ENCODE assay signal across 10 mouse cellular contexts in genomic region chr15:103015009-103015399, GRCm38 (mm10). TPM values are rescaled to one million over a fixed set of nuclear protein-coding genes. Genes with fewer than 3 reads are reported as not detected.
DNase-seq lines count a peak whose midpoint lies in the region; ATAC-seq lines count a peak whose summit lies in the region.
"Had no signal": no experiment of that assay in that cellular context is flagged by ENCODE, and none has a peak within 500 bp of the region (broad histone marks: within the 10 kb centered on the region; RNA-seq: fewer than 3 reads in every experiment).

No protein-coding gene starts in this region.

- peak overlapping the region; percentile 74 for H3K9ac ChIP-seq in hindbrain, embryonic 11.5 days (ENCODE audit: low read depth, low read length)
- no peak overlapping the region for H3K9ac ChIP-seq in liver, embryonic 13.5 days
- H3K9ac ChIP-seq: liver, embryonic 14.5 days had no signal

- ATAC-seq in hindbrain, embryonic 11.5 days (ENCODE audit: low FRiP score): peak; percentile 8; the same call in 1 of the 2 replicates
- ATAC-seq in liver, embryonic 13.5 days (ENCODE audit: low read depth): no peak

- H3K4me1 ChIP-seq in hindbrain, embryonic 11.5 days (replicated peaks; ENCODE audit: control insufficient read depth, insufficient read depth, low read length): peaks cover 2% of the 10 kb centered on the region; the same call in 1 of the 2 replicates
- no peaks in the 10 kb centered on the region for H3K4me1 ChIP-seq in liver, embryonic 13.5 days (replicated peaks)

- WGBS in hindbrain, embryonic 11.5 days: under 1% methylated on average over 28 of the region's 28 CpGs
- 3% methylated on average over 28 of the region's 28 CpGs for WGBS in liver, embryonic 13.5 days (ENCODE audit: insufficient replicate concordance)

- peaks cover 98% of the 10 kb centered on the region for H3K27me3 ChIP-seq in hindbrain, embryonic 11.5 days (ENCODE audit: control insufficient read depth, insufficient read depth, low read length)
- peaks cover 100% of the 10 kb centered on the region for H3K27me3 ChIP-seq in liver, embryonic 13.5 days

- DNase-seq in kidney, adult 18-20 months: peak; percentile 30
- no peak for DNase-seq in kidney, postnatal 25 days
- peak; percentile 53 for DNase-seq in R1 (ENCODE audit: low read depth, low spot score)
- DNase-seq in hindbrain, embryonic 11.5 days (ENCODE audit: low spot score): no peak
- no peak for DNase-seq in liver, embryonic 13.5 days
- no peak for DNase-seq in cerebellum, adult 18-20 months
- no peak for DNase-seq in ovary, adult 18-20 months (ENCODE audit: low spot score)
- DNase-seq in urinary bladder, postnatal 36 days (ENCODE audit: low spot score in 2 of 2): no peak
- DNase-seq: cerebellum, postnatal 25 days had no signal

- no peaks in the 10 kb centered on the region for H3K36me3 ChIP-seq in hindbrain, embryonic 11.5 days (ENCODE audit: control insufficient read depth, insufficient read depth, low read length)
- no peaks in the 10 kb centered on the region for H3K36me3 ChIP-seq in liver, embryonic 13.5 days

- peak overlapping the region; percentile 36 for H3K4me2 ChIP-seq in hindbrain, embryonic 11.5 days (replicated peaks; ENCODE audit: low read depth, low read length)
- H3K4me2 ChIP-seq in liver, embryonic 13.5 days: no peak overlapping the region

- peak overlapping the region; percentile 90 for H3K27ac ChIP-seq in hindbrain, embryonic 11.5 days (ENCODE audit: low read depth, low read length)
- H3K27ac ChIP-seq in liver, embryonic 13.5 days: no peak overlapping the region
- H3K27ac ChIP-seq: liver, embryonic 14.5 days had no signal

- H3K4me3 ChIP-seq in hindbrain, embryonic 11.5 days (ENCODE audit: low read depth, low read length): peak overlapping the region; percentile 46
- 0 out of 2 replicates have a peak overlapping the region, but pooled peaks have one; percentile 22 for H3K4me3 ChIP-seq in liver, embryonic 13.5 days (replicated peaks)

- no peaks in the 10 kb centered on the region for H3K9me3 ChIP-seq in hindbrain, embryonic 11.5 days (ENCODE audit: control insufficient read depth, low read length)
- no peaks in the 10 kb centered on the region for H3K9me3 ChIP-seq in liver, embryonic 13.5 days (replicated peaks)

RNA-seq across cellular contexts. Expression of gene Hoxc4, which starts 3.7 kb away (rescaled TPM):
- 37.3 and 37.8 TPM in 2 replicates for polyA plus RNA-seq in hindbrain, embryonic 11.5 days (2014; fragmentation: Nextera tagmentation; extraction: Ambion mirVana)
- 0.31 and 0.42 TPM in 2 replicates for polyA plus RNA-seq in liver, embryonic 13.5 days (2015; fragmentation: Nextera tagmentation; extraction: Ambion mirVana)

RNA-seq across cellular contexts. Expression of gene Hoxc6, which starts 16.9 kb away (rescaled TPM):
- polyA plus RNA-seq in hindbrain, embryonic 11.5 days (2014; fragmentation: Nextera tagmentation; extraction: Ambion mirVana): 0.45 and 5.4 TPM in 2 replicates
- polyA plus RNA-seq in liver, embryonic 13.5 days (2015; fragmentation: Nextera tagmentation; extraction: Ambion mirVana): 0.13 and 0.14 TPM in 2 replicates

RNA-seq across cellular contexts. Expression of gene Hoxc8, which starts 24.6 kb away (rescaled TPM):
- polyA plus RNA-seq in hindbrain, embryonic 11.5 days (2014; fragmentation: Nextera tagmentation; extraction: Ambion mirVana): not detected in 2 replicates
- polyA plus RNA-seq in liver, embryonic 13.5 days (2015; fragmentation: Nextera tagmentation; extraction: Ambion mirVana): 0.19 and 0.20 TPM in 2 replicates

RNA-seq across cellular contexts. Expression of gene Hoxc9, which starts 38.8 kb away (rescaled TPM):
- not detected in 2 replicates for polyA plus RNA-seq in hindbrain, embryonic 11.5 days (2014; fragmentation: Nextera tagmentation; extraction: Ambion mirVana)
- polyA plus RNA-seq in liver, embryonic 13.5 days (2015; fragmentation: Nextera tagmentation; extraction: Ambion mirVana): 0.07 TPM in 1 of 2 replicates, not detected in the other

RNA-seq across cellular contexts. Expression of gene Hoxc5, which starts 47.8 kb away (rescaled TPM):
- 21.0 and 21.6 TPM in 2 replicates for polyA plus RNA-seq in hindbrain, embryonic 11.5 days (2014; fragmentation: Nextera tagmentation; extraction: Ambion mirVana)
- 0.27 and 0.28 TPM in 2 replicates for polyA plus RNA-seq in liver, embryonic 13.5 days (2015; fragmentation: Nextera tagmentation; extraction: Ambion mirVana)

Comparison
In these comparisons a context has a peak if more than half of its experiments do, and no peak if none do; other contexts are left out.
1. DNase-seq: peak in kidney, adult 18-20 months (single experiment) and R1 (single experiment); none in kidney, postnatal 25 days (0 of 2), hindbrain, embryonic 11.5 days (single experiment), liver, embryonic 13.5 days (single experiment), cerebellum, adult 18-20 months (0 of 2), ovary, adult 18-20 months (single experiment) and urinary bladder, postnatal 36 days (0 of 2).
2. RNA of gene Hoxc4, which starts 3.7 kb away (polyA plus RNA-seq): 37.3 to 37.8 TPM in hindbrain, embryonic 11.5 days; 0.31 to 0.42 TPM in liver, embryonic 13.5 days; every median in the first group is over 10 times any median in the second.